Mouse (Mus musculus): Measurements from ENCODE around the gene Dalrd3. TPM values are rescaled to one million over a fixed set of nuclear protein-coding genes. Genes with fewer than 3 reads are reported as not detected.

The Dalrd3 gene
- 112 and 127 TPM in 2 replicates for polyA plus RNA-seq (2014; fragmentation: Nextera tagmentation; extraction: Ambion mirVana)

- H3K27ac ChIP-seq (ENCODE audit: low read depth): peak within 1 kb of the TSS; percentile 58
- H3K27me3 ChIP-seq (ENCODE audit: insufficient read depth, low read length): no peaks in the 10 kb centered on the region
- H3K4me3 ChIP-seq (ENCODE audit: low read depth, low read length): peak within 1 kb of the TSS; percentile 72
- peaks cover 17% of the 10 kb centered on the region for H3K4me1 ChIP-seq (ENCODE audit: insufficient read depth)
- H3K36me3 ChIP-seq (ENCODE audit: insufficient read depth): peaks cover 57% of the 10 kb centered on the region
- 5% methylated on average over 42 of the region's 42 CpGs for WGBS
- peak within 1 kb of the TSS; percentile 100 for H3K4me2 ChIP-seq
- peak; percentile 97 for DNase-seq
- no peak for TF ChIP-seq CTCF (IDR thresholded peaks at IDR 0.05; ENCODE audit: low read depth)
- no peaks in the 10 kb centered on the region for H3K9me3 ChIP-seq (ENCODE audit: low read depth, low read length)
- ATAC-seq (ENCODE audit: insufficient read depth): peak; percentile 65
- H3K9ac ChIP-seq: peak within 1 kb of the TSS; percentile 62
These were observed at the start of gene Dalrd3 for GRCm38 (mm10) chr9:108569381-108570206. TSS of gene Dalrd3 (plus strand) at chr9:108569886.

GRCm38 (mm10) chr9:108521604-108522003, 48.1 kb upstream of the Dalrd3 start:
- ATAC-seq (ENCODE audit: insufficient read depth): no peak
- no peak overlapping the region for H3K27ac ChIP-seq (ENCODE audit: low read depth)
- no peak overlapping the region for H3K4me3 ChIP-seq (ENCODE audit: low read depth, low read length)
- peaks cover 31% of the 10 kb centered on the region for H3K36me3 ChIP-seq (ENCODE audit: insufficient read depth)
- no peak for TF ChIP-seq CTCF (IDR thresholded peaks at IDR 0.05; ENCODE audit: low read depth)
- no peaks in the 10 kb centered on the region for H3K27me3 ChIP-seq (ENCODE audit: insufficient read depth, low read length)
- no peaks in the 10 kb centered on the region for H3K9me3 ChIP-seq (ENCODE audit: low read depth, low read length)
- H3K4me1 ChIP-seq (ENCODE audit: insufficient read depth): peaks cover 2% of the 10 kb centered on the region; the same call in 1 of the 2 replicates
- no peak for DNase-seq
- H3K9ac ChIP-seq: no peak overlapping the region
- no peak overlapping the region for H3K4me2 ChIP-seq
- WGBS: 80% methylated on average over 2 of the region's 2 CpGs

DNA sequence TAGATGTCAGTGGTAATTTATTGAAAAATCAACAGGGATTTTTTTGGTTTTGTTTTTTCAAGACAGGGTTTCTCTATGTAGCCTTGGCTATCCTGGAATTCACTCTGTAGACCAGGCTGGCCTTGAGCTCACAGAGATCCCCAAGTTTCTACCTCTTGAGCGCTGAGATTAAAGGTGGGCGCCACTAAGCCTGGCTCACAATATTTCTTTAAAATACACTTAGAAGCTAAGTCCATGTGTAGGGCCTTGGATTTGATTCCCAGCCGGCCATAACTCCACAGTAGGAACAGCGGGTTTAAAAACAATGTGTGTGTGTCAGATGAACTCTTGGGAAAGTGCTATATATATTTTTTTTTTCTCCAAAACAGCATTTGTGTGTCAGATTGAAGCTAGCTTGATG, 46.3 kb upstream of the Dalrd3 start:
- no peak for ATAC-seq (ENCODE audit: insufficient read depth)
- 96% methylated on average over 4 of the region's 4 CpGs for WGBS
- no peak for TF ChIP-seq CTCF (IDR thresholded peaks at IDR 0.05; ENCODE audit: low read depth)

DNA sequence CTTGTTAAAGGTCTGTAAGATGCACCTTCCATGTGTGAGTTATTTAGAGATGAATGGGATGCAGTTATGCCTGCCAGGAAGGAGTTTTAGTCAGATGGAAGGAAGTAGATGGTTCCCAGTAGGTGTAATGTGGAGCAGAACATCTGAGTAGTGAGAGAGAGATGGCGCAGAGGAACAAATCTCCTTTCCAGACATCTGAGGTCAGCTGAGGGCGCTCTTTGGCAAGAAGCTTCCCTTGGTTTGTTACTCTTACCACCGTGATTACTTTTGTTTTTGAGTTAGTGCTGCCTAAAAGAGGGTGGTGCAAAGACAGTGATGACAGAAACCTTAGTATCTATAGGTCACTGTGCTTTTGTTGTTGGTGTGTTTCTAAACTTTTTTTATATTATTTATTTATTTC, 44.3 kb upstream of the Dalrd3 start:
- H3K4me1 ChIP-seq (ENCODE audit: insufficient read depth): no peaks in the 10 kb centered on the region
- no peaks in the 10 kb centered on the region for H3K27me3 ChIP-seq (ENCODE audit: insufficient read depth, low read length)
- no peak overlapping the region for H3K27ac ChIP-seq (ENCODE audit: low read depth)
- WGBS: 73% methylated on average over 3 of the region's 3 CpGs
- H3K36me3 ChIP-seq (ENCODE audit: insufficient read depth): peaks cover 43% of the 10 kb centered on the region
- ATAC-seq (ENCODE audit: insufficient read depth): no peak
- no peaks in the 10 kb centered on the region for H3K9me3 ChIP-seq (ENCODE audit: low read depth, low read length)
- H3K4me2 ChIP-seq: no peak overlapping the region
- no peak overlapping the region for H3K4me3 ChIP-seq (ENCODE audit: low read depth, low read length)
- TF ChIP-seq CTCF (IDR thresholded peaks at IDR 0.05; ENCODE audit: low read depth): no peak
- no peak overlapping the region for H3K9ac ChIP-seq
- DNase-seq: no peak

More for the DNA sequence above, 46.3 kb upstream of the Dalrd3 start:
- no peak overlapping the region for H3K4me2 ChIP-seq
- H3K9ac ChIP-seq: no peak overlapping the region
- peaks cover 37% of the 10 kb centered on the region for H3K36me3 ChIP-seq (ENCODE audit: insufficient read depth)
- H3K4me1 ChIP-seq (ENCODE audit: insufficient read depth): peaks cover 2% of the 10 kb centered on the region; the same call in 1 of the 2 replicates
- no peak overlapping the region for H3K4me3 ChIP-seq (ENCODE audit: low read depth, low read length)
- H3K9me3 ChIP-seq (ENCODE audit: low read depth, low read length): no peaks in the 10 kb centered on the region
- no peak overlapping the region for H3K27ac ChIP-seq (ENCODE audit: low read depth)
- no peak for DNase-seq
- H3K27me3 ChIP-seq (ENCODE audit: insufficient read depth, low read length): no peaks in the 10 kb centered on the region

GRCm38 (mm10) chr9:108530954-108531353, 38.7 kb upstream of the Dalrd3 start:
- H3K27me3 ChIP-seq (ENCODE audit: insufficient read depth, low read length): no peaks in the 10 kb centered on the region

DNA sequence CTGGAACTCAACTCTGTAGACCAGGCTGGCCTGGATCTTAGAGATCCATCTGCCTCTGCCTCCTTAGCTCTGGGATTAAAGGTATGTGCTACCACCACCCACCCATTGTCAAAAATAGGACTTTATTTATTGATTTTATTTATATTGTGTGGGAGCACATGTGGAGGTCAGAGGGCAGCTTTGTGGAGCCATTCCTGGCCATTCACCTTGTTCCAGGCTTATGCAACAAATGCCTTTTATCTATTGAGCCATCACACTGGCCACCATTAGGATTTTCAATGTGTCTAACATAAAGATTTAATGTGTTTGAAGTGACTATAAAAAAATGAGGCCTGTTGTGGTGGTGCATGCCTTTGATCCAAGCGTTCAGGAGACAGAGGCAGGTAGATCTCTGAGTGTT, 38.2 kb upstream of the Dalrd3 start:
- no peak for DNase-seq
- Histone ChIP-seq H3K9me3 (ENCODE audit: low read depth, low read length) (no peaks in the 10 kb centered on the region), H3K27me3 (ENCODE audit: insufficient read depth, low read length) (no peaks in the 10 kb centered on the region), H3K9ac (no peak overlapping the region), H3K4me2 (no peak overlapping the region), H3K36me3 (ENCODE audit: insufficient read depth) (peaks cover 84% of the 10 kb centered on the region), H3K27ac (ENCODE audit: low read depth) (no peak overlapping the region), H3K4me3 (ENCODE audit: low read depth, low read length) (no peak overlapping the region), H3K4me1 (ENCODE audit: insufficient read depth) (no peaks in the 10 kb centered on the region)
- WGBS: 93% methylated on average over 1 of the region's 1 CpGs
- ATAC-seq (ENCODE audit: insufficient read depth): no peak
- no peak for TF ChIP-seq CTCF (IDR thresholded peaks at IDR 0.05; ENCODE audit: low read depth)

More at GRCm38 (mm10) chr9:108530954-108531353, 38.7 kb upstream of the Dalrd3 start:
- Histone ChIP-seq H3K4me2 (no peak overlapping the region), H3K9ac (no peak overlapping the region), H3K9me3 (ENCODE audit: low read depth, low read length) (no peaks in the 10 kb centered on the region), H3K4me1 (ENCODE audit: insufficient read depth) (no peaks in the 10 kb centered on the region), H3K36me3 (ENCODE audit: insufficient read depth) (peaks cover 79% of the 10 kb centered on the region), H3K27ac (ENCODE audit: low read depth) (no peak overlapping the region), H3K4me3 (ENCODE audit: low read depth, low read length) (no peak overlapping the region)
- TF ChIP-seq CTCF (IDR thresholded peaks at IDR 0.05; ENCODE audit: low read depth): no peak
- no peak for DNase-seq
- WGBS: 81% methylated on average over 1 of the region's 1 CpGs
- ATAC-seq (ENCODE audit: insufficient read depth): no peak

- DNase-seq: no peak
- H3K27me3 ChIP-seq (ENCODE audit: insufficient read depth, low read length): no peaks in the 10 kb centered on the region
- no peak overlapping the region for H3K27ac ChIP-seq (ENCODE audit: low read depth)
- H3K36me3 ChIP-seq (ENCODE audit: insufficient read depth): peaks cover 90% of the 10 kb centered on the region
- no peak overlapping the region for H3K4me3 ChIP-seq (ENCODE audit: low read depth, low read length)
- no peak overlapping the region for H3K9ac ChIP-seq
- H3K4me2 ChIP-seq: no peak overlapping the region
- H3K4me1 ChIP-seq (ENCODE audit: insufficient read depth): no peaks in the 10 kb centered on the region
- H3K9me3 ChIP-seq (ENCODE audit: low read depth, low read length): no peaks in the 10 kb centered on the region
- no peak for TF ChIP-seq CTCF (IDR thresholded peaks at IDR 0.05; ENCODE audit: low read depth)
- ATAC-seq (ENCODE audit: insufficient read depth): no peak
These were observed 28.8 kb upstream of the Dalrd3 start for GRCm38 (mm10) chr9:108540846-108541245.
